Mouse (Mus musculus) forebrain, embryonic 13.5 days (tissue): Measurements from ENCODE around the gene Hfe. TPM values are rescaled to one million over a fixed set of nuclear protein-coding genes. Genes with fewer than 3 reads are reported as not detected.
"Not testable (repeated sequence)": the region's sequence is repeated elsewhere in the genome, so short reads cannot be mapped to it uniquely, and the experiment has no call there.

ENCODE experiments used
- ATAC-seq: fragments of 200-750 bp; cut with Nextera tagmentation; 2 replicates; pipeline ENCODE4 v1.8.0; 2017
- H3K27ac ChIP-seq: fragments of 300-500 bp; sonication (generic); 2 replicates; pipeline ENCODE4 v1.5.1; 2015; ENCODE audit warnings: inconsistent platforms, mild to moderate bottlenecking, moderate library complexity
- H3K27me3 ChIP-seq: fragments of 300-500 bp; sonication (generic); 2 replicates; pipeline ENCODE4 v1.6.1; 2015; ENCODE audit warnings: mild to moderate bottlenecking, inconsistent platforms
- H3K36me3 ChIP-seq: fragments of 300-500 bp; sonication (generic); 2 replicates; pipeline ENCODE4 v1.6.1; 2015; ENCODE audit warnings: mild to moderate bottlenecking, inconsistent platforms; ENCODE audit not compliant: poor library complexity, severe bottlenecking
- H3K4me1 ChIP-seq: fragments of 300-500 bp; sonication (generic); 2 replicates; pipeline ENCODE4 v1.6.1; 2015; ENCODE audit warnings: inconsistent platforms
- H3K4me2 ChIP-seq: fragments of 300-500 bp; sonication (generic); 2 replicates; pipeline ENCODE4 v1.6.1; 2015; ENCODE audit warnings: inconsistent platforms, mild to moderate bottlenecking, moderate library complexity
- H3K4me3 ChIP-seq: fragments of 300-500 bp; sonication (generic); 2 replicates; pipeline ENCODE4 v1.5.1; 2015; ENCODE audit warnings: mild to moderate bottlenecking, inconsistent platforms
- H3K9ac ChIP-seq: fragments of 300-500 bp; sonication (generic); 2 replicates; pipeline ENCODE4 v1.6.1; 2015; ENCODE audit warnings: mild to moderate bottlenecking, inconsistent platforms
- H3K9me3 ChIP-seq: fragments of 300-500 bp; sonication (generic); replicated peaks from 2 replicates; pipeline ENCODE4 v1.6.1; 2016; ENCODE audit warnings: inconsistent platforms
- WGBS: fragments of 180-500 bp; shearing (Covaris S2); methylation state at CpG from one replicate; pipeline ENCODE4 v1.1.7; 2015; 5-methylcytosine and 5-hydroxymethylcytosine counted together
- polyA plus RNA-seq: library from polyadenylated mRNA; unstranded; fragments of >200 nt; fragmentation: Nextera tagmentation; extraction: Ambion mirVana; gene quantifications from 2 replicates; pipeline ENCODE4 v1.2.1, GENCODE M21; 2015

Hfe gene
- polyA plus RNA-seq, 1 experiment from 2014 or later: 2.2 TPM

- H3K36me3 ChIP-seq, H3K27me3 ChIP-seq, H3K9me3 ChIP-seq: not testable (repeated sequence)
- WGBS: under 1% methylated on average over 29 of the region's 47 CpGs
- Histone ChIP-seq H3K4me3 (peak within 1 kb of the TSS; percentile 45), H3K4me2 (peak within 1 kb of the TSS; percentile 66), H3K4me1 (peaks cover 24% of the 10 kb centered on the region), H3K27ac (peak within 1 kb of the TSS; percentile 98), H3K9ac (peak within 1 kb of the TSS; percentile 73)
- ATAC-seq: peak; percentile 54
Measured at GRCm38 (mm10) chr13:23750839-23751477, 40.3 kb upstream of the Hfe start, which contains the start of gene Hist1h2ab. Gene Hist1h2ab (plus strand): TSS chr13:23751126.

- H3K27me3 ChIP-seq: no peaks in the 10 kb centered on the region
- H3K4me1 ChIP-seq: peaks cover 24% of the 10 kb centered on the region
- no peak overlapping the region for H3K4me3 ChIP-seq
- no peaks in the 10 kb centered on the region for H3K9me3 ChIP-seq
- H3K9ac ChIP-seq: no peak overlapping the region
- H3K27ac ChIP-seq: peak overlapping the region; percentile 80
- 90% methylated on average over 5 of the region's 5 CpGs for WGBS
- H3K36me3 ChIP-seq: no peaks in the 10 kb centered on the region
- H3K4me2 ChIP-seq: no peak overlapping the region
- ATAC-seq: no peak
Measured at GRCm38 (mm10) chr13:23749563-23750121, 39.0 kb upstream of the Hfe start.

GRCm38 (mm10) chr13:23747892-23748288 lies 37.2 kb upstream of the Hfe start:
- H3K27me3 ChIP-seq: no peaks in the 10 kb centered on the region
- 0 out of 2 replicates have a peak overlapping the region, but pooled peaks have one; percentile 38 for H3K4me3 ChIP-seq
- H3K36me3 ChIP-seq: no peaks in the 10 kb centered on the region
- peak overlapping the region; percentile 96 for H3K27ac ChIP-seq
- H3K4me2 ChIP-seq: peak overlapping the region; percentile 67
- H3K9ac ChIP-seq: peak overlapping the region; percentile 76; the same call in 1 of the 2 replicates
- no peaks in the 10 kb centered on the region for H3K9me3 ChIP-seq
- ATAC-seq: no peak
- peaks cover 28% of the 10 kb centered on the region for H3K4me1 ChIP-seq
- WGBS: 7% methylated on average over 4 of the region's 4 CpGs

- Histone ChIP-seq H3K4me1 (peaks cover 24% of the 10 kb centered on the region), H3K27me3 (no peaks in the 10 kb centered on the region), H3K9me3 (no peaks in the 10 kb centered on the region), H3K4me2 (peak overlapping the region; percentile 67), H3K27ac (peak overlapping the region; percentile 96), H3K9ac (peak overlapping the region; percentile 76), H3K36me3 (no peaks in the 10 kb centered on the region), H3K4me3 (peak overlapping the region; percentile 38)
- 3% methylated on average over 13 of the region's 13 CpGs for WGBS
- peak; percentile 4 for ATAC-seq
Measured at GRCm38 (mm10) chr13:23747081-23747891, 36.6 kb upstream of the Hfe start.

- WGBS: under 1% methylated on average over 47 of the region's 58 CpGs
- peak; percentile 93 for ATAC-seq
- H3K27me3 ChIP-seq, H3K36me3 ChIP-seq, H3K9me3 ChIP-seq: not testable (repeated sequence)
- Histone ChIP-seq H3K27ac (peak within 1 kb of the TSS; percentile 96), H3K4me3 (peak within 1 kb of the TSS; percentile 38), H3K4me1 (peaks cover 24% of the 10 kb centered on the region), H3K4me2 (peak within 1 kb of the TSS; percentile 67), H3K9ac (peak within 1 kb of the TSS; percentile 76)
Measured at GRCm38 (mm10) chr13:23746201-23747080, 35.8 kb upstream of the Hfe start, which contains the start of gene Hist1h2bb. Gene Hist1h2bb (plus strand): TSS chr13:23746734.

- no peaks in the 10 kb centered on the region for H3K27me3 ChIP-seq
- H3K27ac ChIP-seq: peak within 1 kb of the TSS; percentile 96
- peak within 1 kb of the TSS; percentile 75 for H3K9ac ChIP-seq
- no peaks in the 10 kb centered on the region for H3K9me3 ChIP-seq
- H3K4me2 ChIP-seq: peak within 1 kb of the TSS; percentile 67
- under 1% methylated on average over 28 of the region's 28 CpGs for WGBS
- no peaks in the 10 kb centered on the region for H3K36me3 ChIP-seq
- peaks cover 25% of the 10 kb centered on the region for H3K4me1 ChIP-seq
- peak; percentile 74 for ATAC-seq
- H3K4me3 ChIP-seq: peak within 1 kb of the TSS; percentile 40
Measured at GRCm38 (mm10) chr13:23745381-23746161, 34.9 kb upstream of the Hfe start, which contains the start of gene Hist1h3c. Gene Hist1h3c (minus strand): TSS chr13:23745602.

GRCm38 (mm10) chr13:23744421-23745380 lies 34.0 kb upstream of the Hfe start:
- Histone ChIP-seq H3K27me3 (no peaks in the 10 kb centered on the region), H3K9ac (peak overlapping the region; percentile 60), H3K9me3 (no peaks in the 10 kb centered on the region), H3K36me3 (no peaks in the 10 kb centered on the region), H3K27ac (peak overlapping the region; percentile 86), H3K4me2 (peak overlapping the region; percentile 67), H3K4me1 (peaks cover 34% of the 10 kb centered on the region), H3K4me3 (peak overlapping the region; percentile 40)
- under 1% methylated on average over 13 of the region's 36 CpGs for WGBS
- no peak for ATAC-seq

- peak overlapping the region; percentile 86 for H3K27ac ChIP-seq
- peaks cover 40% of the 10 kb centered on the region for H3K4me1 ChIP-seq
- H3K9ac ChIP-seq: peak overlapping the region; percentile 60; the same call in 1 of the 2 replicates
- H3K9me3 ChIP-seq: no peaks in the 10 kb centered on the region
- H3K4me3 ChIP-seq: no peak overlapping the region; the same call in 1 of the 2 replicates
- no peak for ATAC-seq
- H3K36me3 ChIP-seq: no peaks in the 10 kb centered on the region
- WGBS: 39% methylated on average over 4 of the region's 4 CpGs
- peak overlapping the region; percentile 67 for H3K4me2 ChIP-seq
- no peaks in the 10 kb centered on the region for H3K27me3 ChIP-seq
Measured at GRCm38 (mm10) chr13:23743963-23744362, 33.3 kb upstream of the Hfe start.

GRCm38 (mm10) chr13:23743215-23743614 lies 32.6 kb upstream of the Hfe start:
- no peaks in the 10 kb centered on the region for H3K9me3 ChIP-seq
- no peak overlapping the region for H3K4me3 ChIP-seq
- peaks cover 35% of the 10 kb centered on the region for H3K4me1 ChIP-seq
- no peak for ATAC-seq
- 84% methylated on average over 5 of the region's 5 CpGs for WGBS
- H3K9ac ChIP-seq: no peak overlapping the region
- H3K27ac ChIP-seq: peak overlapping the region; percentile 21; the same call in 1 of the 2 replicates
- no peak overlapping the region for H3K4me2 ChIP-seq
- no peaks in the 10 kb centered on the region for H3K36me3 ChIP-seq
- H3K27me3 ChIP-seq: no peaks in the 10 kb centered on the region

GRCm38 (mm10) chr13:23742007-23742406 lies 31.4 kb upstream of the Hfe start:
- H3K9me3 ChIP-seq: no peaks in the 10 kb centered on the region
- ATAC-seq: no peak

More at GRCm38 (mm10) chr13:23742007-23742406, 31.4 kb upstream of the Hfe start:
- no peak overlapping the region for H3K4me3 ChIP-seq
- no peak overlapping the region for H3K27ac ChIP-seq
- H3K36me3 ChIP-seq: no peaks in the 10 kb centered on the region
- H3K4me2 ChIP-seq: no peak overlapping the region
- no peak overlapping the region for H3K9ac ChIP-seq
- H3K27me3 ChIP-seq: no peaks in the 10 kb centered on the region
- H3K4me1 ChIP-seq: peaks cover 26% of the 10 kb centered on the region
